Mouse (Mus musculus): ENCODE results near the gene Vgll4.

DNA sequence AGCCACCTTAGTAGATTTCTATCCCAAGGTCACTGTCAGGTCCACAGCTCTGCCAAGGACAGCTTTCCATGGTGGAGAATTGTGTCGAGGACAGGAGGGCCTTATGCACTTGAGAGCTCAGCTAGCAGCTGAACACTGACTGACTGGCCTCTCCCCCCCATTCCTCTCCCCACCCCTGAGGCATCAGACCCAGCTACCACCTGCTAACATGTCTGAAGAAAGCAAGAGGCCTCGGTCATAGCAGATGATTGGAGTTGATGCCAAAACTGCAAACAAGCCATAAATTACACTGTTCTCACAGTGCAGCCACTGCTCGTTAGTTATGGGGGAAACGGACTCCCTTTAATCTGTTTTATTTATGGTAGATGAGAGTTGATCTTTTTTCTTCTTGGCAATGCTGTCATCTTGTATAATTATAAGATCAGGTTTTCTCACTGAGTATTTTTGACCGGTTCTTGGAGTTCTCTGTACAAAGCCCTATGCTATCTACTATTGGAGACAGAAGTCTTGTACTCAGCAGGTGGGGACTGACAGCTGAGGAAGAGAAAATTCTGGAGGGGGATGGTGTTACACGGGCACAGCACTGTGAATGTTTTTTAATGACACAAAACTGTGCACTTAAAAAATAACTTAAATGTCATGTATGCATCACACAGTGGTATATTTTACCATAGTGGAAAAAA lies 155.5 kb downstream of the Vgll4 start:
- TF ChIP-seq HCFC1 (IDR thresholded peaks at IDR 0.05; ENCODE audit: borderline replicate concordance, insufficient read depth, low read length) = no peak
- TF ChIP-seq MAFK (IDR thresholded peaks at IDR 0.05; ENCODE audit: insufficient read depth, low read depth, low read length) = no peak
- no peak for TF ChIP-seq ZC3H11A (IDR thresholded peaks at IDR 0.05; ENCODE audit: borderline replicate concordance, low read depth, low read length)
